In the genomic region with DNA sequence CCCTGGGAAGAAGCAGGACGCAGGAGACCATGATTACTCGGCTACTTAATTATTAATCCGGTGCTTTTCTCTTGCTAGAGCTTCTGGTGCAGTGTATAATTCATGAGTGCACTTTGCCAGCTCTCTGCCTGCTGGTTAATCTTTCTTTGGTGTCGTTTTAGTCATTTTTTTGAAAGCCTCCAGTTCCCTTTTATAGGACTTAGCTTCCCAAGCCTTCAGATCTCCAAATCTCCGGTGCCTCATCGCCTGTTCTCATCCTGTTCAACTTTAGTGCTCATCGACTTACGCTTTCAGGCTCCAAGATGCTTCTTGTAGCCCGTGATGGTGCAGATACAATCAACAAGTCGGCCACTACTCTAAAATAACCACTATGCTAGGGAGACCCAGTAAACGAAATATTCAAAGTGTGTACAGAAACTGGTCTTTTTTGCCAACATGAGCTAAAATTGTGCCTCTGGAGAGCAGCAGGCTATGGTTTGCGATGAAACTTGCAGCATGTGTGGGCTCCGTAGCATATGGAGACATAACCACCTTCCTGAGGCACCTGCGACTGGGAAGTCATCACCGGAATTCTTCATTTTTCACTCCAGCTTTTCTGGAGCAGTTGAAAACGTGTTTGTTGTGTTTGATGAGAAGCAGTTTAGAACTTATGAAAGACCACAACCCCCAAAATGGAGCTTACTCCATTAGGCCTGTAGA, we compare ENCODE assay signal across 19 mouse cellular contexts.
A peak's percentile ranks its signal among the peaks of the same experiment; 100 is the strongest.
DNase-seq lines count a peak whose midpoint lies in the region; ATAC-seq lines count a peak whose summit lies in the region.
"Had no signal": no experiment of that assay in that cellular context is flagged by ENCODE, and none has a peak within 500 bp of the region (broad histone marks: within the 10 kb centered on the region; RNA-seq: fewer than 3 reads in every experiment).

No protein-coding gene starts in this region.

- DNase-seq in frontal cortex, postnatal 36 days (ENCODE audit: low spot score in 2 of 2) = peak; percentile 16 to 48
- no peak for DNase-seq in frontal cortex, postnatal 10 days (ENCODE audit: low spot score in 2 of 2)
- DNase-seq in left cerebral cortex, postnatal 36 days (ENCODE audit: low spot score in 2 of 2) = peak; percentile 24 to 26
- no peak for DNase-seq in left cerebral cortex, postnatal 4 days
- DNase-seq in right cerebral cortex, adult 2 months (ENCODE audit: low spot score in 2 of 2) = peak; percentile 18 to 44
- DNase-seq in right cerebral cortex, postnatal 14 days = no peak
- DNase-seq in retina, postnatal 1 day = peak; percentile 32
- DNase-seq: adrenal gland, postnatal 10 days; cerebellum, adult 18-20 months; cerebellum, adult 9-11 months; gastrocnemius, adult 2 months; gastrocnemius, postnatal 25 days; heart, postnatal 36 days had no signal

- no peak for ATAC-seq in forebrain, embryonic 15.5 days (replicated peaks)
- ATAC-seq: forebrain, embryonic 13.5 days; hindbrain, postnatal 0 days had no signal

- H3K9ac ChIP-seq in forebrain, embryonic 15.5 days (replicated peaks) = no peak overlapping the region
- H3K9ac ChIP-seq: forebrain, embryonic 13.5 days; heart, embryonic 13.5 days; hindbrain, embryonic 12.5 days had no signal

- no peak overlapping the region for H3K27ac ChIP-seq in forebrain, embryonic 15.5 days (replicated peaks)
- H3K27ac ChIP-seq: embryonic facial prominence, embryonic 10.5 days; forebrain, embryonic 13.5 days; gastrocnemius, adult 2 months; heart, embryonic 13.5 days; hindbrain, embryonic 12.5 days; hindbrain, postnatal 0 days had no signal

- H3K36me3 ChIP-seq in forebrain, embryonic 15.5 days = no peaks in the 10 kb centered on the region
- H3K36me3 ChIP-seq: embryonic facial prominence, embryonic 10.5 days; heart, embryonic 13.5 days; hindbrain, embryonic 12.5 days had no signal

- H3K4me1 ChIP-seq in forebrain, embryonic 15.5 days = no peaks in the 10 kb centered on the region
- H3K4me1 ChIP-seq: embryonic facial prominence, embryonic 10.5 days; forebrain, embryonic 13.5 days; heart, embryonic 13.5 days; hindbrain, embryonic 12.5 days had no signal

- 87% methylated on average over 16 of the region's 16 CpGs for WGBS in forebrain, embryonic 15.5 days

- H3K4me2 ChIP-seq in forebrain, embryonic 15.5 days (replicated peaks) = no peak overlapping the region
- H3K4me2 ChIP-seq: forebrain, embryonic 13.5 days; heart, embryonic 13.5 days; hindbrain, embryonic 12.5 days had no signal

- no peaks in the 10 kb centered on the region for H3K9me3 ChIP-seq in forebrain, embryonic 15.5 days
- H3K9me3 ChIP-seq: embryonic facial prominence, embryonic 10.5 days; forebrain, embryonic 13.5 days had no signal

- no peak overlapping the region for H3K4me3 ChIP-seq in forebrain, embryonic 15.5 days
- H3K4me3 ChIP-seq: embryonic facial prominence, embryonic 10.5 days; forebrain, embryonic 13.5 days; gastrocnemius, adult 2 months; heart, embryonic 13.5 days; hindbrain, embryonic 12.5 days had no signal

- no peaks in the 10 kb centered on the region for H3K27me3 ChIP-seq in forebrain, embryonic 15.5 days
- H3K27me3 ChIP-seq: forebrain, embryonic 13.5 days; heart, embryonic 13.5 days; hindbrain, embryonic 12.5 days had no signal

- intact Hi-C loops in left cerebral cortex, postnatal 36 days (cut with DNase I) = no loop called here
- intact Hi-C loops in left cerebral cortex, postnatal 4 days (cut with DNase I) = no loop called here

Comparison
In these comparisons a context has a peak if more than half of its experiments do, and no peak if none do; other contexts are left out.
1. DNase-seq: peak in frontal cortex, postnatal 36 days (2 of 2), left cerebral cortex, postnatal 36 days (2 of 2), right cerebral cortex, adult 2 months (2 of 2) and retina, postnatal 1 day (single experiment); none in frontal cortex, postnatal 10 days (0 of 2), left cerebral cortex, postnatal 4 days (single experiment) and right cerebral cortex, postnatal 14 days (single experiment).